Mouse (Mus musculus) urinary bladder, postnatal 4 days (tissue): ENCODE measurements around the gene Magix.
A peak's percentile ranks its signal among the peaks of the same experiment; 100 is the strongest.
"Not testable (repeated sequence)": the region's sequence is repeated elsewhere in the genome, so short reads cannot be mapped to it uniquely, and the experiment has no call there.

ENCODE experiments used
- DNase-seq, 2 experiments: peaks; one replicate each; pipeline ENCODE4 v3.0.0; 2021 to 2022; ENCODE audit warnings: low spot score in 2 of 2

Gene Magix

GRCm38 (mm10) chrX:7680864-7681263, at the start of gene Magix:
Magix (minus strand) TSS chrX:7681251.
- DNase-seq, result no peak

DNA sequence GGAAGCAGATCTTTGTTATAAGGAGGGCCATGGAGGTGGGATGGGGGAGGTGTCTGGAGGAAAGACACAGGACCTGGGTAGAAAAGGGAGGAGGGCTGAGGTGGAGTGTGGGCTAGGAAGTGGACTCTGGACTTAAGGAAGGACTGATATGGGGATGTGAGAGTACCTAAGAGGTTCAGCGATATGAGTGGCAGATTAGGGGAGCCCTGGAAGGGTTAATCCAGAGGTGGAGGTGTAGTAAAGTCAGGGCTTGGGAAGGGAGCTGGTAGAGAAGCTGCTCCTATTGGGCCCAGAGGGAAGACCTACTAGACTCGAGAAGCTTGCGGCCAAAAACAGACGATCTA, 47.8 kb upstream of the Magix start:
- DNase-seq, result no peak

DNA sequence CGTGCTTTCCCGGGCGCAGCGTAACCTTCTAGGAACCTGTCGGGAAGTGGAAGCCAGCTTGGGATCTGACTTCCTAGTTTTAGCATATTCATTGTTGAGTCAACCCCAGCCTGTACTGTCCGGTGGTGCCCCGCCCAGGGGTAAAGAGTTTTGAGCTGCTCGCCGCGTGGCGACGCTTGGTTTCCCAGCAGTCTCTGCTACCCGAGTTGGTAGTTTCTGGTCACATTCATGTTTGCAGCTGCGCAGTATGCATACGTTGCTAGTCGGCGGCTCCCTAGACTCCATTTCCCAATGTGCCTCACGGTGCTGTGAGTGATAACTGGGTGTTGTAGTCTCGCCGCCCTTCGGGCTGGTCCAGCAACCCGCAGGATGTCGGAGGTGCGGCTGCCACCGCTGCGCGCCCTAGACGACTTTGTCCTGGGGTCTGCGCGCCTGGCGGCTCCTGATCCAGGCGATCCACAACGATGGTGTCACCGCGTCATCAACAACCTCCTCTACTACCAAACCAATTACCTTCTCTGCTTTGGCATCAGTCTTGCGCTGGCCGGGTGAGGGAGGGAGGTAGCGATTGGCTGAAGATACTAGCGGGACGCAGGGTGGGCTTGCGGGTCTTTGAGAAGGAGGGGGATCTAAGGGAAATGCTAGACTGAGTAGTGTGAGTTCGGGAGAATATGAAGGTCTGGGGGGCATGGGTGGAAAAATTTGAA, 47.3 kb upstream of the Magix start, which contains the start of gene Praf2:
Gene Praf2 (plus strand): TSS at position 225 of the 707 bp plus-strand sequence.
- DNase-seq, result peak; percentile 67 to 74

- DNase-seq, result no peak
Observed at GRCm38 (mm10) chrX:7727176-7727575, 46.1 kb upstream of the Magix start.

DNA sequence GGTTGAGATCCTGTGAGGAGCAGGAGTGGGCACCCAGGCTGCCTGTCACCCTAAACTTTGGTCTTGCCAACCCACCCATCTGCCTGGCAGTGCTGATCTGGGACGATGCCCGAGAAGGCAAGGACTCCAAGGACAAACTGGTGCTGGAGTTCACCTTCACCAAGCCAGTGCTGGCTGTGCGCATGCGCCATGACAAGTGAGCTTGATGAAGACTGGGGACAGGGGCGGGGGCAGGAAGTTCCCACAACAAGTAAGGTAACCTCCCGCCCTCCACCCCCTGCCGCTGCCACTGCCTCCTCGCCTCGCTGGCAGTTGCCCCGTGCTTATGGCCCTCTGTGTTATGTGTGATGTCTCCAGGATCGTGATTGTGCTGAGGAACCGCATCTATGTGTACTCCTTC, 44.8 kb upstream of the Magix start:
- no peak for DNase-seq

DNA sequence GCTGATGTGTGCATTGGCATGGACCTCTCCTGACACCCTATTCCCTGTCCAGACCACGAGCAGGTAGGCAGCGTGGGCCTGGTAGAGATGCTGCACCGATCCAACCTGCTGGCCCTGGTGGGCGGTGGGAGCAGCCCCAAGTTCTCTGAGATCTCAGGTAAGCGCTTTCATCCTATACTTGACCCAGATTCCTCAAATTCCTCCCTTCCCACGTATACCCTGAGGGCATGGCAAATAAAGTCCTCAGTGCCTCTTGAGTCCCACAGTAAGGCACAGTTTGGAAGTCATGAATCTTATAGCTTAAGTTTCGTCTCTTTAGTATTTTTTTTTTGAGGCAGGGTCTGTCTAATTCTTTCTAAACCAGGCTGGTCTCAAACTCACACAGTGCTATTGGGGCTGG, 43.1 kb upstream of the Magix start:
- DNase-seq, result no peak

DNA sequence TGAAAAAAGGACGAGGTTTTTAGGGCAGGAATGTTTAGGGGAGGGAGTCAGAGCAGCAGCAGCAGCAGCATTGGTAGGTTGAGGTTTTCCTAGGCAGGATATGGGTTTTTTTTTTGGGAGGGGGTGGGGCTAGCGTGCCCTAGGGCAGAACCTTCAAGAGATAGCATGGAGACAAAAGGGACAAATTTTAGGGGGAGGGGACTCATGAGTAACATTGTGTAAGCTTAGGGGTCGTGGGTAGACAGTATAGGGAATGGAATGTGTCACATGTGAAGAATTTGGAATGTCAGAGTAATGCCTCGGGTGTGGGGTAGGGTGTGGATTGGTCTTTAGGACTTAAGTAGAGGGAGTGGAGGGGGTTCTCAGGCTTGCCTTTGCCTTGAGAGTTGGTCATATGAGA, 41.6 kb upstream of the Magix start:
- no peak for DNase-seq

- no peak for DNase-seq
Observed at GRCm38 (mm10) chrX:7722282-7722611, 41.2 kb upstream of the Magix start.

GRCm38 (mm10) chrX:7721514-7722281, 40.6 kb upstream of the Magix start, which contains the start of gene Gm45208:
Gm45208 (plus strand) TSS chrX:7722245.
- DNase-seq, result peak in 1 of 2 experiments; percentile 63

DNA sequence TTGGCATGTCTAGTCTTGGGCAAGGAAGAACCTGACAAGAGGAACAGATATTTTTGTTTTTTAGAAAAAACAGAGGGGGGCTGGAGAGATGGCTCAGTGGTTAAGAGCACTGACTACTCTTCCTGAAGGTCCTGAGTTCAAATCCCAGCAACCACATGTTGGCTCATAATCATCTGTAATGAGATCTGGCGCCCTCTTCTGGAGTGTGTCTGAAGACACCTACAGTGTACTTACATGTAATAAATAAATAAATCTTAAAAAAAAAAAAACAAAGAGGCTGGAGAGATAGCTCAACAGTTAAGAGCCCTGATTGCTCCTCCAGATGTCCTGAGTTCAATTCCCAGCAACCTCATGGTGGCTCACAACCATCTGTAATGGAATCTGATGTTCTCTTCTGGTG, 35.0 kb upstream of the Magix start:
- not testable (repeated sequence) for DNase-seq

GRCm38 (mm10) chrX:7714135-7714899, 33.3 kb upstream of the Magix start, which contains the start of gene Wdr45:
Wdr45 (plus strand) TSS chrX:7714333.
- peak; percentile 89 for DNase-seq

DNA sequence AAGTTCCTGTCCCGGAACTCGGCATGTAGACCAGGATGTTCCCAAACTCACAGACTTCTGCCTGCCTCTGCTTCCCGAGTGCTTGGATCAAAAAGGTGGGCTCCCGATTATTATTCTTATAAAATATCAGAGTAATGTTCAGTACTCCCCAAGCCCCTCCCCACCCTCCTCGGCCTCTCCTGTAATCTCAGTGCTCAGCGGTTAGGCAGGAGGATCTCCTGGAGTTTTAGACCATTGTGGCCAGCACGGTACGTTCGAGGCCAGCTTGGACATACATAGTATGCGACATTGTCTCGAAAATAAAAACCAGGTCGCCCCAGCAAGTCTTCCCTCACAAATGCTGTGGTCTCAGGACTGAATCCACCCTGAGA, 32.7 kb upstream of the Magix start:
- not testable (repeated sequence) for DNase-seq

GRCm38 (mm10) chrX:7696954-7697381, 15.9 kb upstream of the Magix start, which contains the start of gene Gpkow:
Gpkow (plus strand) TSS chrX:7697131.
- peak; percentile 69 to 72 for DNase-seq

GRCm38 (mm10) chrX:7696520-7696919, 15.5 kb upstream of the Magix start:
- DNase-seq, result no peak

DNA sequence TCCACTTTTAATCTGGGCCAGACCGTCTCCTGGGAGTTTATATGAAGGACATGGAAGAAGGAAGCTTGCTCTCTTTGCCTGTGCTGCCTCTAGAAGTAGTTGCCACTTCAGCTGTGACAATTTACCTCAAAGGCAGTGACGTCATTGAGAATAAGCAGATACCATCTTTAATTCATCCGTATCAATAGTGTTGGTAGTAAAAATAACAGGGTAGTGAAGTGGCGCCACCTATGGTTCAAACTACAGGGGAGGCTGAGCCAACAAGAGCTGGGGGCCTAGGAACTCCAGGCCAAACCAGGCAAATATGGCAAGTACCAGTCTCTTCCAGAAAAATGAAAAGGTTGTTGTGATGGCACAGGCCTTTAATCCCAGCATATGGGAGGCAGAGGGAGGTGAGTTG, 11.8 kb upstream of the Magix start:
- DNase-seq, result no peak

DNA sequence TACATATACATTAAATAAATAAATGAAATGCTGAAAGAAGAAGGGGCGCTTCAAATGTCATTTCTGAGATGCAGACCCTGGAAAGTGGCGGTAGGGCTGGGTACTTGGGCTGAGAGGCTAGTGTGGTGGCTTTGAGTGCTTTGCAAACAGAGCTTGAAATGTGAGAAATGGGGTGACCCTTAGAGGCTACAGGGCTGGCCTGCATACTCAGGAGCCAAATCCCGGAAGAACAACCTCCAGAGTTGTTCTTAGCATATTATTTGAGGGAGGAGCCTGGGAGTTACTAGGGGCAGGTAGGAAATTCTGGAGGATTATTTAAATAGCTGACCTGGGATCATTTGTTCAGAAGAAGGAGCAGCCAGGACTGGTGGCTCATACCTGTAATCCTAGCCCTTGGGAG, 9.4 kb upstream of the Magix start:
- no peak for DNase-seq

- DNase-seq, result no peak
Observed at GRCm38 (mm10) chrX:7688321-7688720, 7.3 kb upstream of the Magix start.

- no peak for DNase-seq
Observed at GRCm38 (mm10) chrX:7680057-7680412, 1.0 kb downstream of the Magix start.

DNA sequence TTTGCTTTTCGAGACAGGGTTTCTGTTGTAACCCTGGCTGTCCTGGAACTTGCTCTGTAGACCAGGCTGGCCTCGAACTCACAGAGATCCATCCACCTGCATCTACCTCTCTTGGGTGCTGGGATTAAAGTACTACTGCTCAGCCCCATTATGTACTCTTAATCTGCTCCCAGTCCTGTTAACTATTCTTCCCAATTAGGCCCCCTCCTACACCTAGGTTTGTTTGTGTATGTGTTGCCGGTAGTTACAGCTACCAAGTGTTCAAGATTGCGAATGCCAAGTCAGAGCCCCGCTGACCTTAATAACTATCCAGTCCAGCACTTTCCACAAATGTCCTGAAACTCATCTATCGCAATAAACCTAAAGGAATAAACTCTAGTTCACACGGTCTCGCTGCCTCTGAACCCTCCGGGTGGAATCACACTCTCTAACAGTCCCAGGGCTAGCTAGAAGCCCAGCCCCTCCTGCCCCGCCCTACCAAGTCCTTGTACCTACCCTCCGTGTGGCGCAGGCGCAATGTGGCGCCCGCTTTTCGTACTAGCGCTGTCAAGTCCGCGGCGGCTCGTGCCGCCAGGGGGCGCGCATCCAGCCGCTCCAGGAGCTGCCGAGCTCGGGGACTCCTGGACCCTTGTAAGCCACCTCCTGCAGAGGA, 1.5 kb downstream of the Magix start:
- DNase-seq, result peak; percentile 84 to 87

DNA sequence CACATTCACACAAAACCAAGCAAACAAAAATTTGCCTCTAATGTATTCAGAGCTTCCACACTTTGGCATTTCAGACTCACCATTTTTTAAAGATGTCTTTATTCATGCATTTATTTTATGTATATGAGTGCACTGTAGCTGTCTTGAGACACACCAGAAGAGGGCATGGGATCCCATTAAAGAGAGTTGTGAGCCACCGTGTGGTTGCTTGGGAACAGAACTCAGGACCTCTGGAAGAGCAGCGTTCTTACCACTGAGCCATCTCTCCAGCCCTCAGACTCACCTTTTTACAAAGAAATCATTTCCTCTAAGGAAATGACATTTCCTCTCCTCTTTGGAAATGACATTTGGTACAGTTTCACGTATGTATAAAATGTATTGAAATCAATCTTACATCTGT, 2.1 kb downstream of the Magix start:
- no peak for DNase-seq

GRCm38 (mm10) chrX:7675001-7675380, 6.1 kb downstream of the Magix start:
- DNase-seq, result no peak
